Mouse (Mus musculus): ENCODE results near the gene Cabcoco1.

The Cabcoco1 gene

GRCm38 (mm10) chr10:68541139-68541942, at the start of gene Cabcoco1:
Gene Cabcoco1, minus strand, starts transcription at chr10:68541896.
- DNase-seq (ENCODE audit: low spot score in 2 of 2): peak; percentile 33 to 45

- no peak for DNase-seq (ENCODE audit: low spot score in 2 of 2)
Observed at GRCm38 (mm10) chr10:68589530-68590252, 48.0 kb upstream of the Cabcoco1 start.

- DNase-seq (ENCODE audit: low spot score in 2 of 2): no peak
Observed at GRCm38 (mm10) chr10:68587416-68588040, 45.8 kb upstream of the Cabcoco1 start.

- no peak for DNase-seq (ENCODE audit: low spot score in 2 of 2)
Observed at GRCm38 (mm10) chr10:68577321-68577720, 35.6 kb upstream of the Cabcoco1 start.

- DNase-seq (ENCODE audit: low spot score in 2 of 2): no peak
Observed at GRCm38 (mm10) chr10:68568172-68568571, 26.5 kb upstream of the Cabcoco1 start.

GRCm38 (mm10) chr10:68562344-68562743, 20.6 kb upstream of the Cabcoco1 start:
- DNase-seq (ENCODE audit: low spot score in 2 of 2): no peak

- no peak for DNase-seq (ENCODE audit: low spot score in 2 of 2)
Observed at GRCm38 (mm10) chr10:68558828-68559219, 17.1 kb upstream of the Cabcoco1 start.

GRCm38 (mm10) chr10:68558105-68558827, 16.6 kb upstream of the Cabcoco1 start:
- peak; percentile 21 to 79 for DNase-seq (ENCODE audit: low spot score in 2 of 2)

- no peak for DNase-seq (ENCODE audit: low spot score in 2 of 2)
Observed at GRCm38 (mm10) chr10:68553677-68554076, 12.0 kb upstream of the Cabcoco1 start.

GRCm38 (mm10) chr10:68552556-68552955, 10.9 kb upstream of the Cabcoco1 start:
- no peak for DNase-seq (ENCODE audit: low spot score in 2 of 2)

- DNase-seq (ENCODE audit: low spot score in 2 of 2): no peak
Observed at GRCm38 (mm10) chr10:68551316-68551715, 9.6 kb upstream of the Cabcoco1 start.

GRCm38 (mm10) chr10:68550668-68551267, 9.1 kb upstream of the Cabcoco1 start:
- DNase-seq (ENCODE audit: low spot score in 2 of 2): no peak

- no peak for DNase-seq (ENCODE audit: low spot score in 2 of 2)
Observed at GRCm38 (mm10) chr10:68543107-68543506, 1.4 kb upstream of the Cabcoco1 start.

GRCm38 (mm10) chr10:68541943-68542420, 286 bp upstream of the Cabcoco1 start:
- no peak for DNase-seq (ENCODE audit: low spot score in 2 of 2)

- DNase-seq (ENCODE audit: low spot score in 2 of 2): no peak
Observed at GRCm38 (mm10) chr10:68540612-68541011, 1.1 kb downstream of the Cabcoco1 start.

- DNase-seq (ENCODE audit: low spot score in 2 of 2): no peak
Observed at GRCm38 (mm10) chr10:68537261-68537950, 4.3 kb downstream of the Cabcoco1 start.

GRCm38 (mm10) chr10:68529364-68530049, 12.2 kb downstream of the Cabcoco1 start:
- DNase-seq (ENCODE audit: low spot score in 2 of 2): no peak

GRCm38 (mm10) chr10:68528958-68529357, 12.7 kb downstream of the Cabcoco1 start:
- no peak for DNase-seq (ENCODE audit: low spot score in 2 of 2)

- no peak for DNase-seq (ENCODE audit: low spot score in 2 of 2)
Observed at GRCm38 (mm10) chr10:68522106-68522505, 19.6 kb downstream of the Cabcoco1 start.

- DNase-seq (ENCODE audit: low spot score in 2 of 2): no peak
Observed at GRCm38 (mm10) chr10:68512433-68513019, 29.2 kb downstream of the Cabcoco1 start.

All from urinary bladder, adult 18-20 months (tissue).